19 mouse cellular contexts compared by ENCODE assay signal in genomic region chr5:54106669-54107068, GRCm38 (mm10).
A peak's percentile ranks its signal among the peaks of the same experiment; 100 is the strongest.
DNase-seq lines count a peak whose midpoint lies in the region; ATAC-seq and TF ChIP-seq lines count a peak whose summit lies in the region.
"Had no signal": no experiment of that assay in that cellular context is flagged by ENCODE, and none has a peak within 500 bp of the region (broad histone marks: within the 10 kb centered on the region; RNA-seq: fewer than 3 reads in every experiment).

No protein-coding gene starts in this region.

- H3K27me3 ChIP-seq in heart, adult 2 months (ENCODE audit: control insufficient read depth, insufficient read depth, low read length): no peaks in the 10 kb centered on the region
- H3K27me3 ChIP-seq: embryonic facial prominence, embryonic 12.5 days; forebrain, embryonic 13.5 days; forebrain, embryonic 15.5 days had no signal

- H3K4me1 ChIP-seq in heart, adult 2 months (ENCODE audit: control insufficient read depth, insufficient read depth, low read length): no peaks in the 10 kb centered on the region; the same call in 1 of the 2 replicates
- H3K4me1 ChIP-seq: embryonic facial prominence, embryonic 12.5 days; forebrain, embryonic 15.5 days had no signal

- no peak for DNase-seq in neural tube, embryonic 10.5 days (ENCODE audit: extremely low spot score, low spot score)
- no peak for DNase-seq in heart, adult 2 months
- no peak for DNase-seq in left cerebral cortex, postnatal 25 days (ENCODE audit: low spot score in 2 of 2)
- DNase-seq: adrenal gland, adult 2 months; adrenal gland, postnatal 10 days; adrenal gland, postnatal 25 days; cerebellum, adult 11 months; cerebellum, adult 18-20 months; cerebellum, adult 8-10 months; cerebellum, adult 9-11 months; cerebellum, postnatal 14 days; cerebellum, postnatal 36 days; forebrain, postnatal 0 days had no signal

- intact Hi-C loops in heart, adult 2 months (cut with DNase I): no loop called here
- intact Hi-C loops in left cerebral cortex, postnatal 25 days (cut with DNase I): no loop called here

- H3K36me3 ChIP-seq in heart, adult 2 months (ENCODE audit: control insufficient read depth, insufficient read depth, low read length): peaks cover 3% of the 10 kb centered on the region
- H3K36me3 ChIP-seq: forebrain, embryonic 15.5 days had no signal

- no peak for TF ChIP-seq POLR2A in heart, adult 2 months (IDR thresholded peaks at IDR 0.05; ENCODE audit: insufficient read depth, low read depth, low read length)

- peak; percentile 87 for ATAC-seq in granulocyte monocyte progenitor cell, adult 5-6 weeks (replicated peaks; ENCODE audit: poor library complexity, severe bottlenecking)
- peak; percentile 75 for ATAC-seq in megakaryocyte progenitor cell, adult 5-6 weeks (replicated peaks; ENCODE audit: poor library complexity)
- ATAC-seq: forebrain, embryonic 13.5 days; forebrain, embryonic 15.5 days; forebrain, postnatal 0 days had no signal

- TF ChIP-seq CTCF in heart, adult 2 months (IDR thresholded peaks at IDR 0.05): no peak

- TF ChIP-seq EP300 in heart, adult 2 months (IDR thresholded peaks at IDR 0.05; ENCODE audit: insufficient read depth, low read depth, low read length): no peak

- no peak overlapping the region for H3K9ac ChIP-seq in heart, adult 2 months (ENCODE audit: low read depth, low read length)
- H3K9ac ChIP-seq: embryonic facial prominence, embryonic 12.5 days; forebrain, embryonic 13.5 days; forebrain, embryonic 15.5 days; forebrain, postnatal 0 days had no signal

- no peak overlapping the region for H3K27ac ChIP-seq in heart, adult 2 months
- H3K27ac ChIP-seq: embryonic facial prominence, embryonic 10.5 days; embryonic facial prominence, embryonic 12.5 days; forebrain, embryonic 13.5 days; forebrain, embryonic 15.5 days had no signal

- WGBS in heart, adult 2 months: 85% methylated on average over 4 of the region's 4 CpGs

- H3K79me2 ChIP-seq in heart, adult 2 months (replicated peaks; ENCODE audit: control insufficient read depth, insufficient read depth, low read length): no peaks in the 10 kb centered on the region

- no peak overlapping the region for H3K4me3 ChIP-seq in heart, adult 2 months
- H3K4me3 ChIP-seq: embryonic facial prominence, embryonic 10.5 days; embryonic facial prominence, embryonic 12.5 days; forebrain, embryonic 13.5 days; forebrain, embryonic 15.5 days had no signal
